Mouse (Mus musculus): Measurements from ENCODE around the gene 1110059E24Rik. TPM values are rescaled to one million over a fixed set of nuclear protein-coding genes. Genes with fewer than 3 reads are reported as not detected.

The 1110059E24Rik gene
- polyA plus RNA-seq, 2 experiments = 35.0 to 55.0 TPM

DNA sequence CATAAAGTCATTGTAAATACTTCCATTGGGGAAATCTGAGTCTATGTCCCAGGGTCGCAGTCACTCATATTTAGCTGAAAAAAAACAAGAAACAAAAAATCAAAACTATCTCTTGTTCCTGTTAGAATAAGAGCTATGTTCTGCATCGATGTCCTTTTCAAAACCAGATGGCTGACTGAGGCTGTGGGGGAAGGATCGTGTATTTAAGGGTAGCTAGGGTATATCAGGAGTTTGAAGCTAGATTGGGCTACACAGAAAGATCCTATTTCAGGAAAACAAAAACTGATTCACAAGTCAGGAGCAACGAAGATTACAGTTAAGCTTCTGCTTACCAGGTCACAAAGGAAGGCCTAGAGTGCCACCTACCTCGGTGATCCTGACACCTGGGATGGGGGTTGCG is 42.5 kb downstream of the 1110059E24Rik start:
- Histone ChIP-seq H3K27ac (replicated peaks; ENCODE audit: low read depth, low read length) (no peak overlapping the region), H3K4me3 (replicated peaks; ENCODE audit: low read length) (no peak overlapping the region), H3K9me3 (ENCODE audit: control insufficient read depth, low read length) (no peaks in the 10 kb centered on the region), H3K27me3 (ENCODE audit: control insufficient read depth, insufficient read depth, low read length) (no peaks in the 10 kb centered on the region), H3K4me1 (ENCODE audit: control insufficient read depth, insufficient read depth, low read length) (no peaks in the 10 kb centered on the region), H3K36me3 (ENCODE audit: control insufficient read depth, insufficient read depth, low read length) (no peaks in the 10 kb centered on the region), H3K4me2 (replicated peaks; ENCODE audit: low read depth, low read length, severe bottlenecking) (no peak overlapping the region), H3K9ac (ENCODE audit: low read depth, low read length, severe bottlenecking) (no peak overlapping the region)
- TF ChIP-seq POLR2A (IDR thresholded peaks at IDR 0.05; ENCODE audit: borderline replicate concordance, extremely low read depth, insufficient read depth, insufficient read length) = no peak
- 73% methylated on average over 6 of the region's 6 CpGs for WGBS
- no peak for ATAC-seq (ENCODE audit: low FRiP score, low read depth)
- no peak for DNase-seq (ENCODE audit: low spot score)

DNA sequence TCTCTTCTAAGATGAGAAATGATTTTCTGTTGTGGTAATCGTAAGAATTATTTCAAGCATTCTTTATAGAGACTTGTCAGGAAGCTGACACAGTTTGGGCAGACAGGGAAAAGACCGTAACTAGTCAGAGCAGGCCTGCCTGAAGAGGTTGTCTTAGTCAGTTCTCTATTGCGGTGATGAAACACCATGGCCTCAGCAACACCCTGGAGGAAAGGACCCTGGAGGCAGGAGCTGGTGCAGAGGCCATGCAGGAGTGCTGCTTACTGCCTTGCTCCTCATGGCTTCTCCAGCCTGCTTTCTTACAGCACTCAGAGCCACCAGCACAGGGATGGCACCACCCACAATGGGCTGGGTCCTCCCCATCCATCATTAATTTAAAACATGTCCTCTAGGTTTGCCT is 47.5 kb downstream of the 1110059E24Rik start:
- H3K27me3 ChIP-seq (ENCODE audit: control insufficient read depth, insufficient read depth, low read length) = no peaks in the 10 kb centered on the region
- no peaks in the 10 kb centered on the region for H3K36me3 ChIP-seq (ENCODE audit: control insufficient read depth, insufficient read depth, low read length)
- H3K4me2 ChIP-seq (replicated peaks; ENCODE audit: low read depth, low read length, severe bottlenecking) = no peak overlapping the region
- no peak for TF ChIP-seq POLR2A (IDR thresholded peaks at IDR 0.05; ENCODE audit: borderline replicate concordance, extremely low read depth, insufficient read depth, insufficient read length)
- H3K9ac ChIP-seq (ENCODE audit: low read depth, low read length, severe bottlenecking) = no peak overlapping the region
- WGBS = 79% methylated on average over 3 of the region's 3 CpGs
- DNase-seq (ENCODE audit: low spot score) = no peak
- H3K4me3 ChIP-seq (replicated peaks; ENCODE audit: low read length) = no peak overlapping the region
- no peaks in the 10 kb centered on the region for H3K9me3 ChIP-seq (ENCODE audit: control insufficient read depth, low read length)
- peaks cover 11% of the 10 kb centered on the region for H3K4me1 ChIP-seq (ENCODE audit: control insufficient read depth, insufficient read depth, low read length)
- no peak for ATAC-seq (ENCODE audit: low FRiP score, low read depth)
- H3K27ac ChIP-seq (replicated peaks; ENCODE audit: low read depth, low read length) = no peak overlapping the region

DNA sequence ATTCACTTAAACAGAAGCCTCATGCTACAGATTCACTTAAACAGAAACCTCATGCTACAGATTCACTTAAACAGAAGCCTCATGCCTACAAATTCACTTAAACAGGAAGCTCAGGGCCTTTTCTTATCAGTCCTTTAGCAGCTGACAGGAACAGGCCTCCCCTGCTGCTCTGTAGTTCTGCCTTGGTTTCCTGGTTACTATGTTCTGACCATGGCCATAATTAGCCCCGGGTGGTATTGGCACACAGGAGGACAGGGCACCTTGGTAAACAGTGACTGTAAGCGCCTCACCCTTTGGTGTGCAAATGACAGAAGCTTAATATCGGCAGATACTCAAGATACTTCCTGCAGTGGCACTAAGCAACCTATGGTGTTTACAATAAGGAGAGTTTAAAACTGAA is 48.9 kb downstream of the 1110059E24Rik start:
- Histone ChIP-seq H3K36me3 (ENCODE audit: control insufficient read depth, insufficient read depth, low read length) (no peaks in the 10 kb centered on the region), H3K9ac (ENCODE audit: low read depth, low read length, severe bottlenecking) (no peak overlapping the region), H3K4me1 (ENCODE audit: control insufficient read depth, insufficient read depth, low read length) (peaks cover 16% of the 10 kb centered on the region), H3K27me3 (ENCODE audit: control insufficient read depth, insufficient read depth, low read length) (no peaks in the 10 kb centered on the region), H3K4me3 (replicated peaks; ENCODE audit: low read length) (no peak overlapping the region), H3K4me2 (replicated peaks; ENCODE audit: low read depth, low read length, severe bottlenecking) (no peak overlapping the region), H3K27ac (replicated peaks; ENCODE audit: low read depth, low read length) (no peak overlapping the region), H3K9me3 (ENCODE audit: control insufficient read depth, low read length) (no peaks in the 10 kb centered on the region)
- 70% methylated on average over 3 of the region's 3 CpGs for WGBS
- ATAC-seq (ENCODE audit: low FRiP score, low read depth) = no peak
- DNase-seq (ENCODE audit: low spot score) = no peak
- no peak for TF ChIP-seq POLR2A (IDR thresholded peaks at IDR 0.05; ENCODE audit: borderline replicate concordance, extremely low read depth, insufficient read depth, insufficient read length)

DNA sequence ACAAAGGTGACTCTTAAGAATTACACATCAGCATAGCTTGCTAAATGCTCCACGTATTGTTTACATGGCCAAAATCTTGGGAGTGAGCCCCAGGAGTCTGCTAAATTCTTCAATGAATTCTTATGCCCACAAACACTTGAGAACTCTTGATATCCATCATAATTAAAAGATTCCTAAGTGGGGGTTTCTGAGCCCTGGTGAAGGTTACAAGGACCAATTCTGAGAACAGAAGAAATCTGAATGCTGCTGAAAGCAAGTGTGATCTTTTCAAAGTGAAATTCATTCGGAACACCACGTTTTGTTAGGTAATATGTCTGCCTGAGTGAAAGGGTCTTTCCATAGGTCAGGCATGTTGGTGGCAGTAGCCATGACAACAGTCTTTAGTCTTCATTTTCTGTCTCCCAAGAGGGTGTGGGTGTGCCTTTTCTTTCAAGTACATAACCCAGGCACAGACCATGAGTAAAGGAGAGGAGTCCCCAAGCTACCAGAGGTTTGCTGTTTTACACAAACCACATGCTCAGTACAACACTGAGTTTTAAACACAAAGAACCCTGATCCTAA is 51.2 kb downstream of the 1110059E24Rik start:
- H3K4me1 ChIP-seq (ENCODE audit: control insufficient read depth, insufficient read depth, low read length) = peaks cover 16% of the 10 kb centered on the region
- no peak for DNase-seq (ENCODE audit: low spot score)
- TF ChIP-seq POLR2A (IDR thresholded peaks at IDR 0.05; ENCODE audit: borderline replicate concordance, extremely low read depth, insufficient read depth, insufficient read length) = no peak
- no peak overlapping the region for H3K27ac ChIP-seq (replicated peaks; ENCODE audit: low read depth, low read length)
- H3K9ac ChIP-seq (ENCODE audit: low read depth, low read length, severe bottlenecking) = no peak overlapping the region
- H3K9me3 ChIP-seq (ENCODE audit: control insufficient read depth, low read length) = no peaks in the 10 kb centered on the region
- peaks cover 2% of the 10 kb centered on the region; the same call in 1 of the 2 replicates for H3K36me3 ChIP-seq (ENCODE audit: control insufficient read depth, insufficient read depth, low read length)
- no peak overlapping the region for H3K4me3 ChIP-seq (replicated peaks; ENCODE audit: low read length)
- no peaks in the 10 kb centered on the region for H3K27me3 ChIP-seq (ENCODE audit: control insufficient read depth, insufficient read depth, low read length)
- no peak for ATAC-seq (ENCODE audit: low FRiP score, low read depth)
- WGBS = 55% methylated on average over 3 of the region's 3 CpGs
- H3K4me2 ChIP-seq (replicated peaks; ENCODE audit: low read depth, low read length, severe bottlenecking) = no peak overlapping the region

DNA sequence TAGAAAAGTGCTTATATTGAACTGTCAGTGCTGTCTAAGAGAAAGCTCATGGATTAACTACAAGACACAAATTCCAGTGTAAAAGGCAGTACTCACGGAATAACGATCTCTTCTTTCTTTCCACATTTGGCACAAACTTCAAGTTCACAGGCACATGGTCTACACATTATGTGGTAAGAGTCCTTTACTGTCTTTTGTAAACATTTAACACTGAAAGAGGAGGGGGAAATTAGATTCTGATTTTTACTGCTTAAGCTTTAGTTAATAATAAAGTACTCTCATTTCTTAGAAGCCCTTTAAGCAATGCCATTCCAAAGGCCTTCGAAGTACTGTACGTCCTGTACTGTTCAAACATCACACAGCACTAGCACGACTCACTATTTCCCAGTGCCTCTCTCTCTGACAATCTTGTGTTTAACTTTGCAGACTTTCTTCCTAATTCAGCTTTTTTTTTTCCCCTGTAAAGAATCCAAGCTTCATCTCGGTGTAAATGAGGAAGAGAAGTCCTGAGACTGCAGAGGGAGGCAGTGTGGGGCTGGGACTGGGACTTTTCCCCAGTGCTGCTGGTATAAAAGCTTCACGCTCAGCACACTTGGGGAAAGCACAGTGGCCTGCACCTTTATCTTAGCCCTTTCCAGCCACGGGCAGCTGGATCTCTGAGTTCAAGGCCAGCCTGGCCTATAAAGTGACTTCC is 54.0 kb downstream of the 1110059E24Rik start:
- ATAC-seq (ENCODE audit: low FRiP score, low read depth) (no peak), DNase-seq (ENCODE audit: low spot score) (no peak)
- no peak overlapping the region for H3K9ac ChIP-seq (ENCODE audit: low read depth, low read length, severe bottlenecking)
- H3K36me3 ChIP-seq (ENCODE audit: control insufficient read depth, insufficient read depth, low read length) = peaks cover 6% of the 10 kb centered on the region; the same call in 1 of the 2 replicates
- no peaks in the 10 kb centered on the region for H3K27me3 ChIP-seq (ENCODE audit: control insufficient read depth, insufficient read depth, low read length)
- no peaks in the 10 kb centered on the region for H3K9me3 ChIP-seq (ENCODE audit: control insufficient read depth, low read length)
- H3K4me2 ChIP-seq (replicated peaks; ENCODE audit: low read depth, low read length, severe bottlenecking) = no peak overlapping the region
- no peak for TF ChIP-seq POLR2A (IDR thresholded peaks at IDR 0.05; ENCODE audit: borderline replicate concordance, extremely low read depth, insufficient read depth, insufficient read length)
- H3K4me3 ChIP-seq (replicated peaks; ENCODE audit: low read length) = no peak overlapping the region
- H3K4me1 ChIP-seq (ENCODE audit: control insufficient read depth, insufficient read depth, low read length) = peaks cover 16% of the 10 kb centered on the region
- 65% methylated on average over 8 of the region's 8 CpGs for WGBS
- H3K27ac ChIP-seq (replicated peaks; ENCODE audit: low read depth, low read length) = no peak overlapping the region

Measured in limb, embryonic 14.5 days (tissue).